Mouse (Mus musculus) midbrain, embryonic 12.5 days (tissue): Measurements from ENCODE around the gene Cbx5. TPM values are rescaled to one million over a fixed set of nuclear protein-coding genes. Genes with fewer than 3 reads are reported as not detected.

Experiments
- ATAC-seq: fragments of 200-750 bp; cut with Nextera tagmentation; 2 replicates; pipeline ENCODE4 v1.8.0; 2017; ENCODE audit warnings: low read depth, moderate TSS enrichment, moderate library complexity; ENCODE audit not compliant: low FRiP score
- H3K27ac ChIP-seq: fragments of 300-500 bp; sonication (generic); replicated peaks from 2 replicates; pipeline ENCODE4 v1.5.1; 2016; ENCODE audit warnings: mild to moderate bottlenecking
- H3K27me3 ChIP-seq: fragments of 300-500 bp; sonication (generic); 2 replicates; pipeline ENCODE4 v1.6.1; 2016; ENCODE audit warnings: mild to moderate bottlenecking
- H3K36me3 ChIP-seq: fragments of 300-500 bp; sonication (generic); 2 replicates; pipeline ENCODE4 v1.6.1; 2016
- H3K4me1 ChIP-seq: fragments of 300-500 bp; sonication (generic); 2 replicates; pipeline ENCODE4 v1.6.1; 2016
- H3K4me2 ChIP-seq: fragments of 300-500 bp; sonication (generic); replicated peaks from 2 replicates; pipeline ENCODE4 v1.6.1; 2016; ENCODE audit warnings: mild to moderate bottlenecking, moderate library complexity
- H3K4me3 ChIP-seq: fragments of 300-500 bp; sonication (generic); 2 replicates; pipeline ENCODE4 v1.5.1; 2016; ENCODE audit warnings: mild to moderate bottlenecking
- H3K9ac ChIP-seq: fragments of 300-500 bp; sonication (generic); replicated peaks from 2 replicates; pipeline ENCODE4 v1.6.1; 2016; ENCODE audit warnings: mild to moderate bottlenecking, moderate library complexity
- H3K9me3 ChIP-seq: fragments of 300-500 bp; sonication (generic); 2 replicates; pipeline ENCODE4 v1.6.1; 2016; ENCODE audit warnings: mild to moderate bottlenecking
- WGBS: fragments of 180-500 bp; shearing (Covaris S2); methylation state at CpG from one replicate; pipeline ENCODE4 v1.1.7; 2016; 5-methylcytosine and 5-hydroxymethylcytosine counted together
- polyA plus RNA-seq: library from polyadenylated mRNA; unstranded; fragments of >200 nt; fragmentation: Nextera tagmentation; extraction: Ambion mirVana; gene quantifications from 2 replicates; pipeline ENCODE4 v1.2.1, GENCODE M21; 2016

The Cbx5 gene
- polyA plus RNA-seq, 1 experiment from 2014 or later = 203 TPM

- H3K4me2 ChIP-seq = no peak overlapping the region
- no peak overlapping the region for H3K4me3 ChIP-seq
- WGBS = 41% methylated on average over 5 of the region's 5 CpGs
- H3K27me3 ChIP-seq = peaks cover 55% of the 10 kb centered on the region
- H3K9ac ChIP-seq = no peak overlapping the region
- ATAC-seq = no peak
- no peak overlapping the region for H3K27ac ChIP-seq
- no peaks in the 10 kb centered on the region for H3K9me3 ChIP-seq
- peaks cover 34% of the 10 kb centered on the region for H3K4me1 ChIP-seq
- no peaks in the 10 kb centered on the region for H3K36me3 ChIP-seq
Measured at GRCm38 (mm10) chr15:103165924-103166323, 73.7 kb downstream of the Cbx5 start.

- WGBS = 2% methylated on average over 13 of the region's 13 CpGs
- Histone ChIP-seq H3K27ac (no peak overlapping the region), H3K9ac (no peak overlapping the region), H3K4me3 (no peak overlapping the region), H3K4me2 (no peak overlapping the region), H3K9me3 (no peaks in the 10 kb centered on the region), H3K27me3 (peaks cover 50% of the 10 kb centered on the region), H3K4me1 (peaks cover 32% of the 10 kb centered on the region), H3K36me3 (no peaks in the 10 kb centered on the region)
- ATAC-seq = peak; percentile 17; the same call in 1 of the 2 replicates
Measured at GRCm38 (mm10) chr15:103165379-103165778, 74.2 kb downstream of the Cbx5 start.

- peak; percentile 88 for ATAC-seq
- no peaks in the 10 kb centered on the region for H3K9me3 ChIP-seq
- H3K4me1 ChIP-seq = peaks cover 11% of the 10 kb centered on the region
- H3K36me3 ChIP-seq = no peaks in the 10 kb centered on the region
- WGBS = 10% methylated on average over 25 of the region's 25 CpGs
- peaks cover 29% of the 10 kb centered on the region for H3K27me3 ChIP-seq
- H3K4me2 ChIP-seq = peak overlapping the region; percentile 66
- peak overlapping the region; percentile 62 for H3K9ac ChIP-seq
- H3K4me3 ChIP-seq = peak overlapping the region; percentile 60
- H3K27ac ChIP-seq = no peak overlapping the region
Measured at GRCm38 (mm10) chr15:103163182-103163919, 76.3 kb downstream of the Cbx5 start.

GRCm38 (mm10) chr15:103157585-103157984, 82.0 kb downstream of the Cbx5 start:
- Histone ChIP-seq H3K4me2 (no peak overlapping the region), H3K4me3 (no peak overlapping the region), H3K36me3 (no peaks in the 10 kb centered on the region), H3K9me3 (no peaks in the 10 kb centered on the region), H3K9ac (no peak overlapping the region), H3K4me1 (peaks cover 17% of the 10 kb centered on the region), H3K27ac (no peak overlapping the region), H3K27me3 (peaks cover 24% of the 10 kb centered on the region)
- 71% methylated on average over 10 of the region's 10 CpGs for WGBS
- ATAC-seq = no peak

GRCm38 (mm10) chr15:103156890-103157289, 82.7 kb downstream of the Cbx5 start:
- Histone ChIP-seq H3K36me3 (no peaks in the 10 kb centered on the region), H3K4me3 (no peak overlapping the region), H3K27ac (no peak overlapping the region), H3K27me3 (peaks cover 28% of the 10 kb centered on the region), H3K4me1 (peaks cover 13% of the 10 kb centered on the region), H3K9ac (no peak overlapping the region), H3K9me3 (no peaks in the 10 kb centered on the region), H3K4me2 (no peak overlapping the region)
- WGBS = 59% methylated on average over 7 of the region's 7 CpGs
- 0 out of 2 replicates have a peak, but pooled peaks have one; percentile 17 for ATAC-seq

GRCm38 (mm10) chr15:103155366-103156321, 84.0 kb downstream of the Cbx5 start:
- ATAC-seq = peak; percentile 80
- Histone ChIP-seq H3K27me3 (peaks cover 28% of the 10 kb centered on the region), H3K27ac (peak overlapping the region; percentile 52; the same call in 1 of the 2 replicates), H3K4me3 (no peak overlapping the region), H3K4me2 (peak overlapping the region; percentile 28; the same call in 1 of the 2 replicates), H3K9me3 (no peaks in the 10 kb centered on the region), H3K4me1 (peaks cover 13% of the 10 kb centered on the region), H3K36me3 (no peaks in the 10 kb centered on the region), H3K9ac (peak overlapping the region; percentile 17; the same call in 1 of the 2 replicates)
- 19% methylated on average over 32 of the region's 32 CpGs for WGBS

GRCm38 (mm10) chr15:103152890-103153610, 86.6 kb downstream of the Cbx5 start:
- Histone ChIP-seq H3K9ac (no peak overlapping the region), H3K27me3 (peaks cover 46% of the 10 kb centered on the region), H3K27ac (no peak overlapping the region), H3K4me2 (no peak overlapping the region), H3K36me3 (no peaks in the 10 kb centered on the region), H3K4me3 (no peak overlapping the region), H3K4me1 (peaks cover 13% of the 10 kb centered on the region), H3K9me3 (no peaks in the 10 kb centered on the region)
- WGBS = 83% methylated on average over 4 of the region's 4 CpGs
- ATAC-seq = no peak

- no peak for ATAC-seq
- peaks cover 49% of the 10 kb centered on the region for H3K27me3 ChIP-seq
- H3K36me3 ChIP-seq = no peaks in the 10 kb centered on the region
- H3K4me1 ChIP-seq = peaks cover 16% of the 10 kb centered on the region
- H3K4me2 ChIP-seq = no peak overlapping the region
- H3K9me3 ChIP-seq = no peaks in the 10 kb centered on the region
- WGBS = 87% methylated on average over 3 of the region's 3 CpGs
- H3K27ac ChIP-seq = no peak overlapping the region
- H3K9ac ChIP-seq = no peak overlapping the region
- no peak overlapping the region for H3K4me3 ChIP-seq
Measured at GRCm38 (mm10) chr15:103152371-103152770, 87.2 kb downstream of the Cbx5 start.

GRCm38 (mm10) chr15:103147779-103148178, 91.8 kb downstream of the Cbx5 start:
- Histone ChIP-seq H3K36me3 (no peaks in the 10 kb centered on the region), H3K27me3 (peaks cover 76% of the 10 kb centered on the region), H3K4me1 (peaks cover 14% of the 10 kb centered on the region), H3K4me2 (no peak overlapping the region), H3K9ac (no peak overlapping the region), H3K9me3 (no peaks in the 10 kb centered on the region), H3K4me3 (no peak overlapping the region), H3K27ac (no peak overlapping the region)
- 0 out of 2 replicates have a peak, but pooled peaks have one; percentile 35 for ATAC-seq
- WGBS = 50% methylated on average over 9 of the region's 9 CpGs

- Histone ChIP-seq H3K9ac (no peak overlapping the region), H3K27ac (no peak overlapping the region), H3K9me3 (no peaks in the 10 kb centered on the region), H3K4me3 (peak overlapping the region; percentile 47; the same call in 1 of the 2 replicates), H3K36me3 (no peaks in the 10 kb centered on the region), H3K4me1 (peaks cover 14% of the 10 kb centered on the region), H3K4me2 (peak overlapping the region; percentile 86), H3K27me3 (peaks cover 75% of the 10 kb centered on the region)
- ATAC-seq = peak; percentile 34; the same call in 1 of the 2 replicates
- WGBS = 12% methylated on average over 3 of the region's 3 CpGs
Measured at GRCm38 (mm10) chr15:103147422-103147690, 92.3 kb downstream of the Cbx5 start.

- Histone ChIP-seq H3K4me3 (peak overlapping the region; percentile 47), H3K9me3 (no peaks in the 10 kb centered on the region), H3K4me2 (peak overlapping the region; percentile 86), H3K9ac (peak overlapping the region; percentile 68), H3K27ac (peak overlapping the region; percentile 46; the same call in 1 of the 2 replicates), H3K36me3 (no peaks in the 10 kb centered on the region), H3K4me1 (peaks cover 14% of the 10 kb centered on the region), H3K27me3 (peaks cover 76% of the 10 kb centered on the region)
- under 1% methylated on average over 57 of the region's 57 CpGs for WGBS
- ATAC-seq = peak; percentile 82
Measured at GRCm38 (mm10) chr15:103146627-103147421, 92.8 kb downstream of the Cbx5 start.
